Mouse (Mus musculus) skeletal muscle tissue, adult 2 months (tissue): ENCODE data around the gene Kdr.

ENCODE experiments used
- DNase-seq: peaks from one replicate; pipeline ENCODE4 v3.0.0-alpha.2; 2012; ENCODE audit warnings: low read depth, low spot score

The Kdr gene

GRCm38 (mm10) chr5:75978374-75979100 is at the start of gene Kdr:
Gene Kdr (minus strand): TSS chr5:75978458.
- DNase-seq, result peak; percentile 37

GRCm38 (mm10) chr5:76026805-76027204 is 48.5 kb upstream of the Kdr start:
- no peak for DNase-seq

- DNase-seq, result no peak
Measured at GRCm38 (mm10) chr5:76025996-76026665, 47.9 kb upstream of the Kdr start.

GRCm38 (mm10) chr5:76023011-76023773 is 44.9 kb upstream of the Kdr start:
- no peak for DNase-seq

GRCm38 (mm10) chr5:76022436-76022835 is 44.2 kb upstream of the Kdr start:
- DNase-seq, result no peak

- DNase-seq, result no peak
Measured at GRCm38 (mm10) chr5:76018321-76018720, 40.1 kb upstream of the Kdr start.

- DNase-seq, result no peak
Measured at GRCm38 (mm10) chr5:76016086-76016485, 37.8 kb upstream of the Kdr start.

- DNase-seq, result no peak
Measured at GRCm38 (mm10) chr5:76013881-76014431, 35.7 kb upstream of the Kdr start.

- DNase-seq, result no peak
Measured at GRCm38 (mm10) chr5:76006403-76006802, 28.1 kb upstream of the Kdr start.

GRCm38 (mm10) chr5:75990212-75990611 is 12.0 kb upstream of the Kdr start:
- DNase-seq, result no peak

GRCm38 (mm10) chr5:75987530-75987929 is 9.3 kb upstream of the Kdr start:
- DNase-seq, result no peak

GRCm38 (mm10) chr5:75980521-75981311 is 2.5 kb upstream of the Kdr start:
- no peak for DNase-seq

GRCm38 (mm10) chr5:75979108-75979507 is 850 bp upstream of the Kdr start:
- no peak for DNase-seq

- no peak for DNase-seq
Measured at GRCm38 (mm10) chr5:75977441-75978373, 551 bp downstream of the Kdr start.

- DNase-seq, result no peak
Measured at GRCm38 (mm10) chr5:75976696-75977095, 1.6 kb downstream of the Kdr start.

- no peak for DNase-seq
Measured at GRCm38 (mm10) chr5:75975398-75975797, 2.9 kb downstream of the Kdr start.

GRCm38 (mm10) chr5:75974543-75975130 is 3.6 kb downstream of the Kdr start:
- no peak for DNase-seq

- no peak for DNase-seq
Measured at GRCm38 (mm10) chr5:75969887-75970286, 8.4 kb downstream of the Kdr start.

- DNase-seq, result no peak
Measured at GRCm38 (mm10) chr5:75962558-75962957, 15.7 kb downstream of the Kdr start.
